In the genomic region with DNA sequence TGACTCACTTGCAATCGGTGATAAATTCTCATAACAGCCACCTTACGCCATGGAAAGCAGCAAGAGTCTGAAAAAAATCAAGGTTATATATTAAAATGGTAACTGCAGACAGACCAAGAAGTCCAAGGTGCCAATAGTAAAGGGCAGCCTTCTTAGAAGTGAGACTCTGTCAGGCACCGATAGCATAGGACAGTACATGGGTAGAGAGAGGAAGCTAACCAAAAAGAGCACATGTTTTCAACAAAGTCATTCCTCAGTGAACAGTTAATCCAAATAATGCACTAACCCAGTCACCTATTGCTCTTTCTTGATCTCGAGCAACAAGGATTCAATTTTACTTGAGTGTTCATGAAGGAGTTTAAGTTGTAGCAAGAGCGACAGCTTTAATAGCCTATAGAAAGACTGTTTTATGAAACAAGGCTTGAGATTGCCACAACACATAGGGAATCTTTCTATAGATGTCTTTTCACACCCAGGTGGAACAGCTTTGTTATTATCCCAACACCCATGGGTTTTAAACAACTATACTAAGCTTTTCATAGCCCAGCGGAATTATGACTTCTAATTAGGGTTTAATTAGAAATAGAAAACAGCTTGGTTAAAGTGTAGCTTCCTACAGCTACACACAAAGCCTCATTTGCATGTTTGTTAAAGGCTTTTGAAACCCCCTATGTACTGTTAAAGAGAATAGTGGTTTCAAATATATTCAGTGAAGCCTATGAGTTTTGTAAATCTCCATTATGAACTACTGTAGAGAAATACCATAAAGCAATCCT, we compare ENCODE assay signal across 24 mouse cellular contexts.
DNase-seq lines count a peak whose midpoint lies in the region; ATAC-seq and TF ChIP-seq lines count a peak whose summit lies in the region.
"Had no signal": no experiment of that assay in that cellular context is flagged by ENCODE, and none has a peak within 500 bp of the region (broad histone marks: within the 10 kb centered on the region; RNA-seq: fewer than 3 reads in every experiment).

No protein-coding gene starts in this region.

- no peak for TF ChIP-seq POLR2A in brain, embryonic 14.5 days (IDR thresholded peaks at IDR 0.05; ENCODE audit: borderline replicate concordance, extremely low read depth, insufficient read depth, insufficient read length, poor library complexity, severe bottlenecking)

- no peak overlapping the region for H3K4me2 ChIP-seq in forebrain, embryonic 14.5 days (ENCODE audit: low read length)
- no peak overlapping the region for H3K4me2 ChIP-seq in forebrain, postnatal 0 days (ENCODE audit: low read depth)
- no peak overlapping the region for H3K4me2 ChIP-seq in hindbrain, embryonic 15.5 days
- H3K4me2 ChIP-seq in hindbrain, embryonic 12.5 days (replicated peaks) = no peak overlapping the region
- H3K4me2 ChIP-seq in neural tube, embryonic 14.5 days (ENCODE audit: low read depth, low read length) = no peak overlapping the region
- H3K4me2 ChIP-seq: embryonic facial prominence, embryonic 12.5 days; embryonic facial prominence, embryonic 15.5 days; forebrain, embryonic 15.5 days; heart, embryonic 13.5 days had no signal

- 68% methylated on average over 6 of the region's 6 CpGs for WGBS in forebrain, embryonic 14.5 days
- WGBS in forebrain, postnatal 0 days = 71% methylated on average over 6 of the region's 6 CpGs
- 85% methylated on average over 6 of the region's 6 CpGs for WGBS in hindbrain, embryonic 15.5 days
- WGBS in hindbrain, embryonic 12.5 days = 92% methylated on average over 6 of the region's 6 CpGs
- WGBS in neural tube, embryonic 14.5 days = 68% methylated on average over 6 of the region's 6 CpGs

- no peak overlapping the region for H3K9ac ChIP-seq in forebrain, embryonic 14.5 days (ENCODE audit: low read length)
- H3K9ac ChIP-seq in forebrain, postnatal 0 days = no peak overlapping the region
- no peak overlapping the region for H3K9ac ChIP-seq in hindbrain, embryonic 15.5 days
- H3K9ac ChIP-seq in hindbrain, embryonic 12.5 days = no peak overlapping the region
- H3K9ac ChIP-seq in neural tube, embryonic 14.5 days (replicated peaks; ENCODE audit: low read depth, low read length) = no peak overlapping the region
- H3K9ac ChIP-seq: embryonic facial prominence, embryonic 12.5 days; embryonic facial prominence, embryonic 15.5 days; forebrain, embryonic 15.5 days; heart, embryonic 13.5 days had no signal

- TF ChIP-seq CTCF in forebrain, postnatal 0 days (IDR thresholded peaks at IDR 0.05; ENCODE audit: low read depth) = no peak
- no peak for TF ChIP-seq CTCF in brain, embryonic 14.5 days (IDR thresholded peaks at IDR 0.05; ENCODE audit: borderline replicate concordance, extremely low read depth, insufficient read depth, insufficient read length)

- no peaks in the 10 kb centered on the region for H3K9me3 ChIP-seq in forebrain, embryonic 14.5 days (replicated peaks; ENCODE audit: control insufficient read depth, low read length)
- no peaks in the 10 kb centered on the region for H3K9me3 ChIP-seq in forebrain, postnatal 0 days (ENCODE audit: low read length)
- H3K9me3 ChIP-seq in hindbrain, embryonic 15.5 days = no peaks in the 10 kb centered on the region
- H3K9me3 ChIP-seq in hindbrain, embryonic 12.5 days (replicated peaks) = no peaks in the 10 kb centered on the region
- H3K9me3 ChIP-seq in neural tube, embryonic 14.5 days (ENCODE audit: control insufficient read depth, low read length) = no peaks in the 10 kb centered on the region
- H3K9me3 ChIP-seq: embryonic facial prominence, embryonic 12.5 days; embryonic facial prominence, embryonic 15.5 days; forebrain, embryonic 15.5 days; heart, embryonic 10.5 days; heart, embryonic 13.5 days had no signal

- DNase-seq in forebrain, embryonic 14.5 days (ENCODE audit: low spot score) = peak; percentile 2
- no peak for DNase-seq in forebrain, postnatal 0 days
- DNase-seq in brain, embryonic 14.5 days (ENCODE audit: low read depth) = peak; percentile 6
- no peak for DNase-seq in embryo, embryonic 9.5 days (ENCODE audit: extremely low spot score)
- no peak for DNase-seq in lung, postnatal 4 days
- DNase-seq: adrenal gland, adult 8-10 months; adrenal gland, postnatal 25 days; cerebellum, adult 18-20 months; cerebellum, adult 9-10 months; cerebellum, postnatal 14 days; gastrocnemius, postnatal 10 days; gastrocnemius, postnatal 36 days; heart, adult 2 months had no signal

- no peaks in the 10 kb centered on the region for H3K4me1 ChIP-seq in forebrain, embryonic 14.5 days (ENCODE audit: control insufficient read depth, insufficient read depth, low read length)
- H3K4me1 ChIP-seq in forebrain, postnatal 0 days (ENCODE audit: insufficient read depth) = no peaks in the 10 kb centered on the region
- H3K4me1 ChIP-seq in hindbrain, embryonic 15.5 days (replicated peaks) = no peaks in the 10 kb centered on the region
- no peaks in the 10 kb centered on the region for H3K4me1 ChIP-seq in hindbrain, embryonic 12.5 days
- no peaks in the 10 kb centered on the region for H3K4me1 ChIP-seq in neural tube, embryonic 14.5 days (ENCODE audit: control insufficient read depth, insufficient read depth, low read length)
- H3K4me1 ChIP-seq: embryonic facial prominence, embryonic 12.5 days; embryonic facial prominence, embryonic 15.5 days; forebrain, embryonic 15.5 days; heart, embryonic 10.5 days; heart, embryonic 13.5 days had no signal

- no peaks in the 10 kb centered on the region for H3K36me3 ChIP-seq in forebrain, embryonic 14.5 days (ENCODE audit: control insufficient read depth, insufficient read depth, low read length)
- no peaks in the 10 kb centered on the region for H3K36me3 ChIP-seq in forebrain, postnatal 0 days (ENCODE audit: insufficient read depth)
- no peaks in the 10 kb centered on the region for H3K36me3 ChIP-seq in hindbrain, embryonic 15.5 days
- no peaks in the 10 kb centered on the region for H3K36me3 ChIP-seq in hindbrain, embryonic 12.5 days
- no peaks in the 10 kb centered on the region for H3K36me3 ChIP-seq in neural tube, embryonic 14.5 days (ENCODE audit: control insufficient read depth, insufficient read depth, low read length)
- H3K36me3 ChIP-seq: embryonic facial prominence, embryonic 12.5 days; embryonic facial prominence, embryonic 15.5 days; forebrain, embryonic 15.5 days; heart, embryonic 10.5 days; heart, embryonic 13.5 days had no signal

- H3K27me3 ChIP-seq in forebrain, embryonic 14.5 days (replicated peaks; ENCODE audit: control insufficient read depth, insufficient read depth, low read length) = no peaks in the 10 kb centered on the region
- no peaks in the 10 kb centered on the region for H3K27me3 ChIP-seq in forebrain, postnatal 0 days (ENCODE audit: insufficient read depth, low read length)
- no peaks in the 10 kb centered on the region for H3K27me3 ChIP-seq in hindbrain, embryonic 15.5 days
- H3K27me3 ChIP-seq in hindbrain, embryonic 12.5 days = no peaks in the 10 kb centered on the region
- H3K27me3 ChIP-seq in neural tube, embryonic 14.5 days (ENCODE audit: control insufficient read depth, insufficient read depth, low read length) = no peaks in the 10 kb centered on the region
- H3K27me3 ChIP-seq: embryonic facial prominence, embryonic 12.5 days; embryonic facial prominence, embryonic 15.5 days; forebrain, embryonic 15.5 days; heart, embryonic 13.5 days had no signal

- H3K4me3 ChIP-seq in forebrain, embryonic 14.5 days (ENCODE audit: low read depth, low read length) = no peak overlapping the region
- H3K4me3 ChIP-seq in forebrain, postnatal 0 days (ENCODE audit: low read depth, low read length) = no peak overlapping the region
- no peak overlapping the region for H3K4me3 ChIP-seq in hindbrain, embryonic 15.5 days
- no peak overlapping the region for H3K4me3 ChIP-seq in hindbrain, embryonic 12.5 days
- H3K4me3 ChIP-seq in neural tube, embryonic 14.5 days (ENCODE audit: low read depth, low read length) = no peak overlapping the region
- H3K4me3 ChIP-seq: embryonic facial prominence, embryonic 12.5 days; embryonic facial prominence, embryonic 15.5 days; forebrain, embryonic 15.5 days; heart, adult 2 months; heart, embryonic 10.5 days; heart, embryonic 13.5 days had no signal

- H3K27ac ChIP-seq in forebrain, embryonic 14.5 days (ENCODE audit: low read depth, low read length) = no peak overlapping the region
- H3K27ac ChIP-seq in forebrain, postnatal 0 days (ENCODE audit: low read depth, low read length) = no peak overlapping the region
- H3K27ac ChIP-seq in hindbrain, embryonic 15.5 days (replicated peaks) = no peak overlapping the region
- H3K27ac ChIP-seq in hindbrain, embryonic 12.5 days = no peak overlapping the region
- peak overlapping the region; percentile 18; the same call in 1 of the 2 replicates for H3K27ac ChIP-seq in neural tube, embryonic 14.5 days (ENCODE audit: low read depth, low read length)
- H3K27ac ChIP-seq: embryonic facial prominence, embryonic 12.5 days; embryonic facial prominence, embryonic 15.5 days; forebrain, embryonic 15.5 days; heart, adult 2 months; heart, embryonic 10.5 days; heart, embryonic 13.5 days had no signal

- ATAC-seq in forebrain, embryonic 14.5 days = no peak
- no peak for ATAC-seq in forebrain, postnatal 0 days
- ATAC-seq in hindbrain, embryonic 15.5 days (ENCODE audit: low FRiP score, low read depth) = peak; percentile 51; the same call in 1 of the 2 replicates
- ATAC-seq in hindbrain, embryonic 12.5 days (ENCODE audit: low FRiP score) = no peak
- ATAC-seq in neural tube, embryonic 14.5 days (ENCODE audit: low read depth) = peak; percentile 85
- ATAC-seq: activated CD4-positive, CD25-positive, alpha-beta regulatory T cell, adult 4 months; forebrain, embryonic 15.5 days; inflammation-experienced regulatory T-cells, adult 6 months; intestine, embryonic 16.5 days had no signal

Comparison
In these comparisons a context has a peak if more than half of its experiments do, and no peak if none do; other contexts are left out.
1. ATAC-seq: peak in hindbrain, embryonic 15.5 days (single experiment) and neural tube, embryonic 14.5 days (single experiment); none in forebrain, embryonic 14.5 days (single experiment), forebrain, postnatal 0 days (single experiment) and hindbrain, embryonic 12.5 days (single experiment).
2. DNase-seq: peak in forebrain, embryonic 14.5 days (single experiment) and brain, embryonic 14.5 days (single experiment); none in forebrain, postnatal 0 days (single experiment), embryo, embryonic 9.5 days (single experiment) and lung, postnatal 4 days (0 of 2).